Mouse (Mus musculus) monocyte, adult 2 months (primary cell): ENCODE results near the gene Selenom.

ENCODE experiments used
- DNase-seq, 2 experiments: peaks; one replicate each; pipeline ENCODE4 v3.0.0; 2022; ENCODE audit warnings: low spot score in 2 of 2, low read depth in 1 of 2

Selenom gene

GRCm38 (mm10) chr11:3514529-3515054 is at the start of gene Selenom:
TSS of gene Selenom (plus strand) at chr11:3514684.
- peak; percentile 57 to 71 for DNase-seq

GRCm38 (mm10) chr11:3471448-3471850 is 43.0 kb upstream of the Selenom start:
- DNase-seq = no peak

- DNase-seq = peak in 1 of 2 experiments; percentile 47
Measured at GRCm38 (mm10) chr11:3472484-3472883, 42.0 kb upstream of the Selenom start.

- DNase-seq = peak in 1 of 2 experiments; percentile 13
Measured at GRCm38 (mm10) chr11:3474480-3475115, 39.9 kb upstream of the Selenom start.

GRCm38 (mm10) chr11:3475489-3475888 is 39.0 kb upstream of the Selenom start:
- no peak for DNase-seq

GRCm38 (mm10) chr11:3483980-3484642 is 30.4 kb upstream of the Selenom start:
- no peak for DNase-seq

GRCm38 (mm10) chr11:3486349-3486748 is 28.1 kb upstream of the Selenom start:
- DNase-seq = no peak

- no peak for DNase-seq
Measured at GRCm38 (mm10) chr11:3487952-3488570, 26.4 kb upstream of the Selenom start, which contains the start of gene Pla2g3. TSS of gene Pla2g3 (plus strand) at chr11:3488284.

GRCm38 (mm10) chr11:3489036-3489435 is 25.4 kb upstream of the Selenom start:
- no peak for DNase-seq

GRCm38 (mm10) chr11:3492748-3493147 is 21.7 kb upstream of the Selenom start:
- DNase-seq = no peak

GRCm38 (mm10) chr11:3494857-3495256 is 19.6 kb upstream of the Selenom start:
- no peak for DNase-seq

GRCm38 (mm10) chr11:3495496-3495895 is 19.0 kb upstream of the Selenom start:
- DNase-seq = no peak

- DNase-seq = no peak
Measured at GRCm38 (mm10) chr11:3496756-3497155, 17.7 kb upstream of the Selenom start.

GRCm38 (mm10) chr11:3497296-3497695 is 17.2 kb upstream of the Selenom start:
- DNase-seq = no peak

- no peak for DNase-seq
Measured at GRCm38 (mm10) chr11:3502057-3502456, 12.4 kb upstream of the Selenom start.

- no peak for DNase-seq
Measured at GRCm38 (mm10) chr11:3502459-3503072, 11.9 kb upstream of the Selenom start.

- DNase-seq = no peak
Measured at GRCm38 (mm10) chr11:3503755-3504693, 10.5 kb upstream of the Selenom start.

- no peak for DNase-seq
Measured at GRCm38 (mm10) chr11:3508226-3508625, 6.3 kb upstream of the Selenom start.

GRCm38 (mm10) chr11:3509181-3510085 is 5.1 kb upstream of the Selenom start:
- DNase-seq = no peak
